Mouse (Mus musculus) kidney, adult 2 months (tissue): ENCODE data around the gene Uchl4. TPM values are rescaled to one million over a fixed set of nuclear protein-coding genes. Genes with fewer than 3 reads are reported as not detected.

Experiments
- DNase-seq: peaks from one replicate; pipeline ENCODE4 v3.0.0; 2021
- H3K27ac ChIP-seq: fragments of 200-500 bp; 2 replicates; pipeline ENCODE4 v1.5.1; 2012; ENCODE audit warnings: low read depth, low read length, control low read depth, inconsistent platforms; ENCODE audit not compliant: insufficient read depth
- H3K27me3 ChIP-seq: fragments of 200-500 bp; replicated peaks from 2 replicates; pipeline ENCODE4 v1.6.1; 2012; ENCODE audit warnings: mild to moderate bottlenecking, moderate library complexity, low read length, inconsistent platforms; ENCODE audit not compliant: control insufficient read depth, insufficient read depth
- H3K36me3 ChIP-seq: fragments of 200-500 bp; 2 replicates; pipeline ENCODE4 v1.6.1; 2012; ENCODE audit warnings: mild to moderate bottlenecking, moderate library complexity, low read length, inconsistent platforms; ENCODE audit not compliant: control insufficient read depth, insufficient read depth
- H3K4me1 ChIP-seq: fragments of 200-500 bp; 2 replicates; pipeline ENCODE4 v1.6.1; 2011; ENCODE audit warnings: low read length; ENCODE audit not compliant: control insufficient read depth, insufficient read depth
- H3K4me3 ChIP-seq: fragments of 200-500 bp; 2 replicates; pipeline ENCODE4 v1.5.1; 2011; ENCODE audit warnings: mild to moderate bottlenecking, low read depth, low read length, control low read depth; ENCODE audit not compliant: insufficient read depth
- CTCF ChIP-seq: fragments of 200-500 bp; conservative IDR thresholded peaks from 2 replicates; pipeline ENCODE4 v1.5.1; 2011; ENCODE audit warnings: low read depth, mild to moderate bottlenecking, control low read depth, low read length, moderate library complexity, mixed read lengths; ENCODE audit not compliant: insufficient read depth, insufficient read length
- POLR2A ChIP-seq: fragments of 200-500 bp; IDR thresholded peaks from one replicate; pipeline ENCODE4 v1.6.1; 2011; ENCODE audit warnings: low read depth, low read length, control low read depth
- WGBS: fragments of 180-500 bp; shearing (Covaris S2); methylation state at CpG from one replicate; pipeline ENCODE4 v1.1.7; 2018; 5-methylcytosine and 5-hydroxymethylcytosine counted together
- polyA plus RNA-seq: library from polyadenylated mRNA; depleted of rRNA; stranded (reverse); fragments of >200 nt; gene quantifications from 2 replicates; pipeline ENCODE4 v1.2.3, GENCODE M21; 2012

The Uchl4 gene
- polyA plus RNA-seq, 1 experiment = 0.11 TPM

DNA sequence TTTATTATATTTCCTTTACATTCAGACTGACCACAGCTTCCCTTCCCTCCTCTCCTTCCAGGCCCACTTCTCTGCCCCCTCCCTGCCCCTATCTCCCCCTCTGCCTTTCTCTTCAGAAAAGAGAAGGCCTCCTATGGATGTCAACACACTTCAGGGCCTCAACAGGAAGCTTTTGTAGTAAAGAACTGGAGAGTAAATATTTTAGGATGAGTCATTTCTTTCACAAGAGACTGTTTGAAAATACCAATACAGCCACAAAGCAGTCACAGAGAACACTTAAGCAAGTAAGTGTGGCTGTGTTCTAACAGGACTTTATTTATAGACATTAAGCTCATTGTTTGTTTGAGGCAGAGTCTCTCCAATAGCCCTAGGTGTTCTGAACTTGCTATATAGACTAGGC, 32.7 kb upstream of the Uchl4 start:
- Histone ChIP-seq H3K4me3 (no peak overlapping the region), H3K27ac (no peak overlapping the region), H3K4me1 (peaks cover 3% of the 10 kb centered on the region; the same call in 1 of the 2 replicates), H3K36me3 (peaks cover 1% of the 10 kb centered on the region; the same call in 1 of the 2 replicates), H3K27me3 (no peaks in the 10 kb centered on the region)
- DNase-seq = no peak
- TF ChIP-seq CTCF = no peak
- no peak for TF ChIP-seq POLR2A

DNA sequence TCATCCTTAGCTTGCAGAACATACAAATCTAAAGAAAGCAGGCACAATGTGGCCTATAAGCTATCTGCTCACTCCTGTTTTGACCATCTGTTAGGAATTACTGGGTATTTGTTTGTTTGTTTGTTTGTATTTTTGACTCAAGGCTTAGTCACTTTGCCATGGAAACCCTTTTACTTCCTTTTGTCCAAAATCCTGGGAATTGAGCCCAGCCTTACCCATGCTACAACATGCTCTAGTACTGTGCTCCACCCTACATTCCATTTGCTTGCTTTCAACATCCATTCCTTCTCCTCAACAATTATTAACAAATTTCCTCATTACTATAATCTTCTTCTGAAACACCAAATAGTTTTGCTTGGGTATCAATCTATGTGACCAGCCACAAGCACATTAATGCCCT, 32.1 kb upstream of the Uchl4 start:
- DNase-seq = no peak
- Histone ChIP-seq H3K27me3 (no peaks in the 10 kb centered on the region), H3K4me1 (peaks cover 4% of the 10 kb centered on the region; the same call in 1 of the 2 replicates), H3K36me3 (peaks cover 1% of the 10 kb centered on the region; the same call in 1 of the 2 replicates), H3K4me3 (no peak overlapping the region), H3K27ac (no peak overlapping the region)
- no peak for TF ChIP-seq POLR2A
- TF ChIP-seq CTCF = no peak

DNA sequence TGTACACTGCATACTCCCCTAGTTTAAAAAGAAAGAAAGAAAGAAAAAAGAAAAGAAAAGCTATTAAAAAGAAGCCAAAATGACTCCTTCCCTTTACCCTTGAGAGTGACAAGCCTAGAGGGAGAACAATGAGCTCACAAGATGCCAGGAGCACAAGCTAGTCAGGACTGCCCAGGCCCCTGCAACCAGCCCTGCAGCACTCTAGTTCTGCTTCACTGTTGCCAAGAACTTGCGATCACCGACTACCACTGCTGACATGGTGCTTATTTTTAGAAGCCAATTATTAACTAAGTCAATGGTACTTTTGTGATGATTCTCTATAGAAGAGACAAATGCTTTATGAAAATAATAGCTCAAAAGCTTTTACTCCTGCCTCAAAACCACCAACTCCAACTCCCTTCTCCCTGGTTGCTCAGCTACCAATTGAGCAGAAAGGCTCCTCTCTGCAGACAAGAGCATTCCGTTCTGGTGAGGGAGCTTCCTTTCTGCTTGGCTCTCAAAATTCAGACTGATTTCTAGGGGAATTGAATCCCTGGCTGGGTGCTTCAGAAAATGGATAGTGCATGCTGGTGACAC, 27.4 kb upstream of the Uchl4 start:
- H3K4me1 ChIP-seq = peaks cover 4% of the 10 kb centered on the region; the same call in 1 of the 2 replicates
- peak; percentile 53 for DNase-seq
- H3K36me3 ChIP-seq = peaks cover under 1% of the 10 kb centered on the region; the same call in 1 of the 2 replicates
- TF ChIP-seq POLR2A (no peak), CTCF (no peak)
- 37% methylated on average over 3 of the region's 3 CpGs for WGBS
- H3K27me3 ChIP-seq = no peaks in the 10 kb centered on the region
- H3K4me3 ChIP-seq = no peak overlapping the region
- peak overlapping the region; percentile 42 for H3K27ac ChIP-seq

GRCm38 (mm10) chr9:64214452-64214851, 20.5 kb upstream of the Uchl4 start:
- Histone ChIP-seq H3K4me3 (no peak overlapping the region), H3K4me1 (no peaks in the 10 kb centered on the region), H3K36me3 (no peaks in the 10 kb centered on the region), H3K27ac (no peak overlapping the region), H3K27me3 (no peaks in the 10 kb centered on the region)
- 68% methylated on average over 17 of the region's 17 CpGs for WGBS
- DNase-seq = no peak
- TF ChIP-seq CTCF (no peak), POLR2A (no peak)

DNA sequence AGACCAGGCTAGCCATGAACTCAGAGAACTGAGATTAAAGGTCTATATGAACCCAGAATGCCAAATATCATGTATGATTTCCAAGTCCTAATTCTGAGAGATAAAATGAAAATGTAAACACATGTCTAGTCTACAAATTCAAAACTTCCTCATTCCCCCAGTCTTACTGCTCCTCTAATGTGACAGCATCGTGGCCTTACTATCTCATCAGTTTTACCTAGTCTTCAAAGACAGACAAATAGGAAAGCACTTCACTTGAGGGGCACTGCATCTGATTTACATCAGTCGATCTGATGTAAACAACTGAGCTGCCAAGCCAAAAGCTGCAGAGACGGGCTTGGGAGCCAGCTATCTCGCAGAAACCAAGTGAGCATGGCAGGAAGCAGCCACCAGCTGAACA, 18.9 kb upstream of the Uchl4 start:
- no peak for TF ChIP-seq POLR2A
- no peak for TF ChIP-seq CTCF
- DNase-seq = no peak
- Histone ChIP-seq H3K4me1 (peaks cover 4% of the 10 kb centered on the region; the same call in 1 of the 2 replicates), H3K27ac (no peak overlapping the region), H3K36me3 (no peaks in the 10 kb centered on the region), H3K27me3 (no peaks in the 10 kb centered on the region), H3K4me3 (no peak overlapping the region)
- WGBS = 78% methylated on average over 4 of the region's 4 CpGs

DNA sequence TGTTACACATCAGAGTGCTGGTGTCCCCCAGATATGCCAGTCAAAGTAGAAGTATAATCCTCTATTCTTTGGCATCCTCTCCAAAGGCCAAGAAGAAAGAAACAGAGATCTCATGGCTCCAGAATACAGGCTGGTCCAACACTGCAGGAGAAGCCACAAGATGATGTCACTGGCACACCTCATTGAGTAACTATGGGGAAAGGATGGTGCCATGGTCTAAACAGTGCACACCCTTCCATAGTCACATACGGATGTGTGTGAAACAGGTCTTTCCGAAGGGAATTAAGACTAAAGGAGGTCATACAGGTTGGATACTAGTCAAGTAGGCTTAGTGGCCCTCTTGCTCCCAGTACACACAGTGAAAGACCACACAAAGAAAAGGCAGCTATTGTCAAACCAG, 18.4 kb upstream of the Uchl4 start:
- 98% methylated on average over 2 of the region's 2 CpGs for WGBS
- no peak overlapping the region for H3K4me3 ChIP-seq
- DNase-seq = no peak
- peaks cover 7% of the 10 kb centered on the region; the same call in 1 of the 2 replicates for H3K4me1 ChIP-seq
- TF ChIP-seq CTCF = no peak
- no peak for TF ChIP-seq POLR2A
- no peaks in the 10 kb centered on the region for H3K27me3 ChIP-seq
- H3K36me3 ChIP-seq = no peaks in the 10 kb centered on the region
- H3K27ac ChIP-seq = no peak overlapping the region

- Histone ChIP-seq H3K36me3 (no peaks in the 10 kb centered on the region), H3K27ac (no peak overlapping the region), H3K4me1 (peaks cover 10% of the 10 kb centered on the region; the same call in 1 of the 2 replicates), H3K27me3 (no peaks in the 10 kb centered on the region), H3K4me3 (no peak overlapping the region)
- DNase-seq = no peak
- no peak for TF ChIP-seq CTCF
- no peak for TF ChIP-seq POLR2A
Measured at GRCm38 (mm10) chr9:64217887-64218286, 17.1 kb upstream of the Uchl4 start.
